Mouse (Mus musculus): ENCODE results near the gene Med24. TPM values are rescaled to one million over a fixed set of nuclear protein-coding genes. Genes with fewer than 3 reads are reported as not detected.

Med24 gene
- total and polyA plus RNA-seq, 3 experiments: 41.6 to 54.5 (median 48.1) TPM

- peaks cover 4% of the 10 kb centered on the region for H3K79me2 ChIP-seq (replicated peaks; ENCODE audit: control insufficient read depth, insufficient read depth, low read length)
- intact Hi-C loops (cut with DNase I): loop anchor here (2.0 kb wide), 2 partner anchors 13 to 37 kb away; partner anchors contain the start of gene Thra
- 18% methylated on average over 9 of the region's 9 CpGs for WGBS
- TF ChIP-seq EP300 (IDR thresholded peaks at IDR 0.05; ENCODE audit: insufficient read depth, low read depth, low read length): 0 out of 2 replicates have a peak, but pooled peaks have one; percentile 35
- TF ChIP-seq POLR2A (IDR thresholded peaks at IDR 0.05; ENCODE audit: insufficient read depth, low read depth, low read length): peak; percentile 61; the same call in 1 of the 2 replicates
- TF ChIP-seq CTCF (IDR thresholded peaks at IDR 0.05): no peak
- H3K9ac ChIP-seq (ENCODE audit: low read depth, low read length): no peak overlapping the region
- H3K36me3 ChIP-seq (ENCODE audit: control insufficient read depth, insufficient read depth, low read length): peaks cover 4% of the 10 kb centered on the region
- H3K4me3 ChIP-seq: no peak overlapping the region
- H3K27me3 ChIP-seq (ENCODE audit: control insufficient read depth, insufficient read depth, low read length): no peaks in the 10 kb centered on the region
- H3K4me1 ChIP-seq (ENCODE audit: control insufficient read depth, insufficient read depth, low read length): peaks cover 33% of the 10 kb centered on the region
- DNase-seq: peak; percentile 45 to 52
- peak overlapping the region; percentile 73 for H3K27ac ChIP-seq
These were observed 25.0 kb upstream of the Med24 start for GRCm38 (mm10) chr11:98754151-98754620.

- TF ChIP-seq EP300 (IDR thresholded peaks at IDR 0.05; ENCODE audit: insufficient read depth, low read depth, low read length): no peak
- WGBS: 83% methylated on average over 5 of the region's 5 CpGs
- H3K4me3 ChIP-seq: no peak overlapping the region
- peak overlapping the region; percentile 93; the same call in 1 of the 2 replicates for H3K27ac ChIP-seq
- H3K9ac ChIP-seq (ENCODE audit: low read depth, low read length): no peak overlapping the region
- DNase-seq: no peak
- no peaks in the 10 kb centered on the region for H3K27me3 ChIP-seq (ENCODE audit: control insufficient read depth, insufficient read depth, low read length)
- peaks cover 4% of the 10 kb centered on the region for H3K79me2 ChIP-seq (replicated peaks; ENCODE audit: control insufficient read depth, insufficient read depth, low read length)
- H3K4me1 ChIP-seq (ENCODE audit: control insufficient read depth, insufficient read depth, low read length): peaks cover 42% of the 10 kb centered on the region
- intact Hi-C loops (cut with DNase I): no loop called here
- peaks cover 4% of the 10 kb centered on the region for H3K36me3 ChIP-seq (ENCODE audit: control insufficient read depth, insufficient read depth, low read length)
These were observed 24.0 kb upstream of the Med24 start for GRCm38 (mm10) chr11:98753264-98753663.

- H3K27ac ChIP-seq: peak overlapping the region; percentile 93
- WGBS: 65% methylated on average over 10 of the region's 10 CpGs
- intact Hi-C loops (cut with DNase I): no loop called here
- no peak for DNase-seq
- TF ChIP-seq POLR2A (IDR thresholded peaks at IDR 0.05; ENCODE audit: insufficient read depth, low read depth, low read length) (no peak), EP300 (IDR thresholded peaks at IDR 0.05; ENCODE audit: insufficient read depth, low read depth, low read length) (no peak), CTCF (IDR thresholded peaks at IDR 0.05) (no peak)
- peaks cover 4% of the 10 kb centered on the region for H3K79me2 ChIP-seq (replicated peaks; ENCODE audit: control insufficient read depth, insufficient read depth, low read length)
- peaks cover 4% of the 10 kb centered on the region for H3K36me3 ChIP-seq (ENCODE audit: control insufficient read depth, insufficient read depth, low read length)
- H3K9ac ChIP-seq (ENCODE audit: low read depth, low read length): no peak overlapping the region
- peaks cover 47% of the 10 kb centered on the region for H3K4me1 ChIP-seq (ENCODE audit: control insufficient read depth, insufficient read depth, low read length)
- H3K27me3 ChIP-seq (ENCODE audit: control insufficient read depth, insufficient read depth, low read length): no peaks in the 10 kb centered on the region
- no peak overlapping the region for H3K4me3 ChIP-seq
These were observed 23.4 kb upstream of the Med24 start for GRCm38 (mm10) chr11:98752562-98753140.

DNA sequence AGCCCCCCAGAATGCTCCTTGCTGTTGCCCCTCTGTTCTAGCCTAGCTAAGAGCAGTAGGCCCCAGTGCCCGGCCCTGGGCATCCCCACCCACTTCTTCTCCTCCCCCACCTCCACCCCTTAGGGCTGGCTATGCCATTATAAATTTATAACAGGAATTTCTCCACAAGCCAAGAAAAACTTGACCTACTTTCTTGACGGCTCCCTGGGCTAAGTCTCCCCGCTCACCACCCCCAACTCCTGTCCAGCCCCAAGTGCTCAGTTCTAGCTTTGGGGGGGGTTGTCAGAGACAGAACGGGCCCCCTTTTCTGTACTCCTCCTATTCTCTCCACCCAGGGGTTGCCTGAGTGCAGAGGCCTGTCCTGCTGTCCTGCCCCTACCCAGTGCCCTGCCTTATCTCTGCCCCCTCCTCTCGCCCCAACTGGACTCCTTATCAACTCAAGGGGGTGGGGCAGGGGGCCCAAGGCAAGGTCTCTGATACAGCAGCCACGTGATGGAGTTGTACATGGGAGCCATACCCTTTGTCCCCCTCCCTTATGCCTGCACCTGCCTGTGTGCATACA is 22.1 kb upstream of the Med24 start:
- peak; percentile 55 to 57 for DNase-seq
- Histone ChIP-seq H3K4me3 (peak overlapping the region; percentile 11; the same call in 1 of the 2 replicates), H3K36me3 (ENCODE audit: control insufficient read depth, insufficient read depth, low read length) (peaks cover 4% of the 10 kb centered on the region), H3K27ac (peak overlapping the region; percentile 93), H3K4me1 (ENCODE audit: control insufficient read depth, insufficient read depth, low read length) (peaks cover 57% of the 10 kb centered on the region), H3K79me2 (replicated peaks; ENCODE audit: control insufficient read depth, insufficient read depth, low read length) (peaks cover 4% of the 10 kb centered on the region), H3K9ac (ENCODE audit: low read depth, low read length) (peak overlapping the region; percentile 60; the same call in 1 of the 2 replicates), H3K27me3 (ENCODE audit: control insufficient read depth, insufficient read depth, low read length) (no peaks in the 10 kb centered on the region)
- intact Hi-C loops (cut with DNase I): loop anchor here (2.0 kb wide), 1 partner anchor 17 kb away; no protein-coding TSS in a partner anchor
- 20% methylated on average over 6 of the region's 6 CpGs for WGBS
- no peak for TF ChIP-seq CTCF (IDR thresholded peaks at IDR 0.05)
- TF ChIP-seq EP300 (IDR thresholded peaks at IDR 0.05; ENCODE audit: insufficient read depth, low read depth, low read length): 0 out of 2 replicates have a peak, but pooled peaks have one; percentile 19
- no peak for TF ChIP-seq POLR2A (IDR thresholded peaks at IDR 0.05; ENCODE audit: insufficient read depth, low read depth, low read length)

GRCm38 (mm10) chr11:98750351-98751201 is 21.3 kb upstream of the Med24 start:
- 10% methylated on average over 16 of the region's 17 CpGs for WGBS
- Histone ChIP-seq H3K4me3 (peak overlapping the region; percentile 11; the same call in 1 of the 2 replicates), H3K79me2 (replicated peaks; ENCODE audit: control insufficient read depth, insufficient read depth, low read length) (peaks cover 4% of the 10 kb centered on the region), H3K27me3 (ENCODE audit: control insufficient read depth, insufficient read depth, low read length) (no peaks in the 10 kb centered on the region), H3K36me3 (ENCODE audit: control insufficient read depth, insufficient read depth, low read length) (peaks cover 8% of the 10 kb centered on the region), H3K9ac (ENCODE audit: low read depth, low read length) (peak overlapping the region; percentile 60), H3K4me1 (ENCODE audit: control insufficient read depth, insufficient read depth, low read length) (peaks cover 61% of the 10 kb centered on the region), H3K27ac (peak overlapping the region; percentile 93)
- intact Hi-C loops (cut with DNase I): loop anchor here (2.0 kb wide), 1 partner anchor 18 kb away; no protein-coding TSS in a partner anchor
- peak; percentile 75 to 80 for DNase-seq
- TF ChIP-seq EP300 (IDR thresholded peaks at IDR 0.05; ENCODE audit: insufficient read depth, low read depth, low read length): peak; percentile 83; the same call in 1 of the 2 replicates
- TF ChIP-seq CTCF (IDR thresholded peaks at IDR 0.05): no peak
